Mouse (Mus musculus) ES-Bruce4 (cell line): ENCODE results near the gene Kcnh2.

Experiments used
- CTCF ChIP-seq: IDR thresholded peaks from one replicate; pipeline ENCODE4 v1.8.1; 2011; ENCODE audit warnings: low read depth, low read length
- EP300 ChIP-seq: IDR thresholded peaks from 2 replicates; pipeline ENCODE4 v1.6.1; 2011; ENCODE audit warnings: low read depth, low read length; ENCODE audit not compliant: insufficient read depth
- POLR2A ChIP-seq: IDR thresholded peaks from one replicate; pipeline ENCODE4 v1.8.1; 2011; ENCODE audit warnings: low read length; ENCODE audit not compliant: insufficient read depth

- TF ChIP-seq CTCF (no peak), POLR2A (no peak), EP300 (no peak)
These were observed 1.3 kb downstream of the Kcnh2 start for GRCm38 (mm10) chr5:24350073-24350472.
